Mouse (Mus musculus) liver, adult 2 months (tissue): Measurements from ENCODE around the gene Tenm3. TPM values are rescaled to one million over a fixed set of nuclear protein-coding genes. Genes with fewer than 3 reads are reported as not detected.
A peak's percentile ranks its signal among the peaks of the same experiment; 100 is the strongest.

Experiments used
- DNase-seq: peaks from one replicate; pipeline ENCODE4 v3.0.0-alpha.2; 2011; ENCODE audit warnings: low read depth, low spot score; ENCODE audit errors: extremely low read depth
- H3K27ac ChIP-seq: fragments of 200-500 bp; replicated peaks from 2 replicates; pipeline ENCODE4 v1.5.1; 2012; ENCODE audit warnings: low read depth, mild to moderate bottlenecking, control low read depth, inconsistent platforms, low read length; ENCODE audit not compliant: insufficient read depth
- H3K27me3 ChIP-seq: fragments of 200-500 bp; 2 replicates; pipeline ENCODE4 v1.6.1; 2012; ENCODE audit warnings: mild to moderate bottlenecking, moderate library complexity, low read length, inconsistent platforms; ENCODE audit not compliant: control insufficient read depth, insufficient read depth
- H3K36me3 ChIP-seq: fragments of 200-500 bp; 2 replicates; pipeline ENCODE4 v1.6.1; 2012; ENCODE audit warnings: low read length, inconsistent platforms; ENCODE audit not compliant: control insufficient read depth, insufficient read depth
- H3K4me1 ChIP-seq: fragments of 200-500 bp; 2 replicates; pipeline ENCODE4 v1.6.1; 2011; ENCODE audit warnings: low read length; ENCODE audit not compliant: control insufficient read depth, insufficient read depth
- H3K4me3 ChIP-seq: fragments of 200-500 bp; 2 replicates; pipeline ENCODE4 v1.5.1; 2011; ENCODE audit warnings: low read depth, mild to moderate bottlenecking, control low read depth, low read length, moderate library complexity; ENCODE audit not compliant: insufficient read depth
- H3K79me2 ChIP-seq: fragments of 200-500 bp; 2 replicates; pipeline ENCODE4 v1.6.1; 2012; ENCODE audit warnings: inconsistent platforms, mild to moderate bottlenecking, low read length, moderate library complexity; ENCODE audit not compliant: control insufficient read depth, insufficient read depth
- H3K9ac ChIP-seq: fragments of 200-500 bp; 2 replicates; pipeline ENCODE4 v1.6.1; 2012; ENCODE audit warnings: low read depth, mild to moderate bottlenecking, control low read depth, inconsistent platforms, low read length
- CTCF ChIP-seq: fragments of 200-500 bp; IDR thresholded peaks from 2 replicates; pipeline ENCODE4 v1.5.1; 2011; ENCODE audit warnings: low read depth, low read length, control low read depth
- POLR2A ChIP-seq: fragments of 200-500 bp; IDR thresholded peaks from 2 replicates; pipeline ENCODE4 v1.6.1; 2011; ENCODE audit warnings: low read length, control low read depth; ENCODE audit not compliant: insufficient read depth; ENCODE audit errors: extremely low read depth
- WGBS: fragments of 180-500 bp; shearing (Covaris S2); methylation state at CpG from one replicate; pipeline ENCODE4 v1.1.7; 2018; 5-methylcytosine and 5-hydroxymethylcytosine counted together
- polyA plus RNA-seq: library from polyadenylated mRNA; depleted of rRNA; stranded (reverse); fragments of >200 nt; gene quantifications from 2 replicates; pipeline ENCODE4 v1.2.3, GENCODE M21; 2012
- total RNA-seq: library from RNA; depleted of rRNA; stranded (reverse); fragments of >200 nt; gene quantifications from 2 replicates; pipeline ENCODE4 v1.2.3, GENCODE M21; 2014

Tenm3 gene
- total and polyA plus RNA-seq, 2 experiments, result 5.3 to 12.5 TPM

DNA sequence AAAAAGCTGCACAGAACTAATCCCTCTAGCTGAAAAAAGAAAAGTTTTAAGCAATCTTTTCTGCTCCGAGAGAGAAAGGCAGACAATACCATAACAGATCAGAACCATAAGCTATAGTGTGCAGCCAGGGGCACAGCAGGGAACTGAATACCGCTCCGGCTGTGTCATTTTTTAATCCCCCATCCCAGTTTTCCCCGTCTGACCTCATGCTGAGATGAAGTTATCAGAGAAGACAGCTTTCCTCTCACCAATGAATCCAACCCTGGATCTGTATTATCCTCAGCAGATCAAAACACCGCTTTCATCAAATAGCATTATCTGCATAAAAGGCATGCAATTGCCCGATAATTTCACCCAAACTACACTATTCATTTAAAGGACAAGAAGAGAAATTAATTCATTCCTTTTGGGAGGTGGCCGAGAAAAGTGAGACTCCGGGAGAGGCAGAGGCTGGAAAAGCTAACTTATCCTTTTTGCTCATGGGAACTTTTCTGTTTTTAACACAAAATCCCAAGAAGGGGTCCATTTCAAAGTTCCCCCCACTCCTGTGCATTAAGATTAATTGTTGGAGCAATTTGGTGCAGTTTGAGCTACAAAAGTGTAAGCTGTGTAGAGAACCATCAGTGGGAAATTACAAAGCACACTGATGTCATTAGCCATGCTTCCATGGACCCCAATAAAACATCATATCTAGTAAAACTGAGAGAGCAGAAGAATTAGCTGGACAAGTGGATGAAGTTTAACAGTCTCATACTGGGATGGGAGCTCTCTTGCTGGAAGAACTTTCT, 6.7 kb upstream of the Tenm3 start:
- WGBS, result 82% methylated on average over 8 of the region's 8 CpGs
- H3K4me3 ChIP-seq, result no peak overlapping the region
- no peak overlapping the region for H3K27ac ChIP-seq
- TF ChIP-seq POLR2A (no peak), CTCF (no peak)
- no peaks in the 10 kb centered on the region for H3K79me2 ChIP-seq
- no peaks in the 10 kb centered on the region for H3K36me3 ChIP-seq
- H3K4me1 ChIP-seq, result no peaks in the 10 kb centered on the region
- DNase-seq, result no peak
- H3K9ac ChIP-seq, result no peak overlapping the region
- H3K27me3 ChIP-seq, result no peaks in the 10 kb centered on the region

DNA sequence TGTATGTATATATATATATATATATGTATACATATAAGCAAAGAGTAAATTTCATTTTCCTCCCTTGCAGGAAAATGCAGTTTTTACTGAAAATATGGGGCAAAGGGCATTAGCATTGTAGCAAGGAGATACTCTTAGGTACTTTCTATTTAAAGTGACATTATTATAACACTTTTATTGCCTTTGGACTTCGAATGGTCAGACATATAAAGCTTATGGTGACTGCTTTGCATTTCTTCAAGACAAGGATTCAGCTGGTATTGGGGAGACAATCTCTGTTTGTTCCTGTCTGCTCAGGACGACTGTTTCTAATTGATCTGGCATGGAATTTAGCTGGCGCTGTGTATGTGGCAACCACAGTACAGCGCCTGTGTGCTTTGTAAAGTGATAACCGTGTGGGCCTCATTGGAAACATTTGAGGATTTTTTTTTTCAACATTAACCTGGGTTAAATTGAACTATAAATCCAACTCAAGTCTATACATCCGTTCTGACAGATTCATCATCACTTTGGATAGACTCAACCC, 5.4 kb upstream of the Tenm3 start:
- no peak for TF ChIP-seq CTCF
- TF ChIP-seq POLR2A, result no peak
- Histone ChIP-seq H3K36me3 (no peaks in the 10 kb centered on the region), H3K27me3 (no peaks in the 10 kb centered on the region), H3K27ac (no peak overlapping the region), H3K9ac (no peak overlapping the region), H3K79me2 (no peaks in the 10 kb centered on the region), H3K4me3 (no peak overlapping the region), H3K4me1 (no peaks in the 10 kb centered on the region)
- peak; percentile 15 for DNase-seq
- WGBS, result 27% methylated on average over 6 of the region's 6 CpGs

DNA sequence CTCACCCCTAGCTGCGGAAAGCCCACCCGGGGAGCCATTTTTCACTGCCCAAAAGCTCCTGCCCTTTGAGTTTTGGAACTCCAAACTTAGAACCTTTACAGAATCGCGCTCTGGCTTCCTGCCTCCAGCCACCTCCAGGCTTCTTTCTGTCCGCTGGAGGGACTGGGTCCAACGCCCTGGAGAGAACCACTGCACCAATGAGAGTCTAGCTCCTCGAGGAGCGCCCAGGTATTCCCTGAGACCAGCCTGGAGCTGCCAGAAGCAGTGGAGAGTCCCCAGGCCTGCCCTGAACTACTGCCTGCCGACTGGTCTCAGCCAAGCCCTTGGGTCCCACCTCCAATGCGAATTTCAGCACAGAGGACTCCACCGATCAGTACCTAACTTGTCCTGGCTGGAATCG, 1.2 kb upstream of the Tenm3 start:
- H3K27me3 ChIP-seq, result peaks cover 4% of the 10 kb centered on the region; the same call in 1 of the 2 replicates
- no peak overlapping the region for H3K9ac ChIP-seq
- no peak overlapping the region for H3K27ac ChIP-seq
- no peak for TF ChIP-seq CTCF
- no peak for TF ChIP-seq POLR2A
- no peaks in the 10 kb centered on the region for H3K79me2 ChIP-seq
- no peak for DNase-seq
- no peak overlapping the region for H3K4me3 ChIP-seq
- WGBS, result 31% methylated on average over 12 of the region's 12 CpGs
- no peaks in the 10 kb centered on the region for H3K36me3 ChIP-seq
- peaks cover 3% of the 10 kb centered on the region; the same call in 1 of the 2 replicates for H3K4me1 ChIP-seq

DNA sequence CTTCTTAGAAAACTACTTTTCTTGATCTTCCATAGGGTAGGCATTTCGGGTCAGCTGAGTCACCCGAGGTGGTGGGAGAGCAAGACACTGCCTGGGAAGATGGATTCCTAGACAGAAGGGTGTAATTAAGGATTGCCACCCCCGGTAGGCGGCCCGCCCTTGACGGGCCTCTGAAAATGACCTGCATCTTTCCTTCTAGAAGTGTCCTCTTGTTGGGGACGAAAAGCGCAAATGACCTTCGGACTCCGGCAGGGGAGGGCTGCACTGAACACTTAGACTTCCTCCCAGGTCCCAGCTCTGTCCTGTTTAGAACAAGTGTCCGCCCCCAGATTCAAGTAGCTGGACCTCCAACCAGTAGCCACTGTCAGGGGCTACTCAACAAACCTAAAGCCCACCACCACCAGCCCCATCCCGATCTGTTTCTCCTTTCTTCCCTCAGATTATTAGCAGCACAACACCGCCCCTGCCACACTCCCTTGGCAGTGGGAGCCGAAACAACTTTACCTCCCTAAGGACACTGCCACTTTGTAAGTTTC, 687 bp upstream of the Tenm3 start:
- Histone ChIP-seq H3K27me3 (peaks cover 4% of the 10 kb centered on the region; the same call in 1 of the 2 replicates), H3K4me3 (no peak overlapping the region), H3K9ac (no peak overlapping the region), H3K79me2 (no peaks in the 10 kb centered on the region), H3K27ac (no peak overlapping the region), H3K36me3 (no peaks in the 10 kb centered on the region), H3K4me1 (peaks cover 3% of the 10 kb centered on the region; the same call in 1 of the 2 replicates)
- WGBS, result 8% methylated on average over 14 of the region's 14 CpGs
- TF ChIP-seq POLR2A (no peak), CTCF (no peak)
- DNase-seq, result no peak

DNA sequence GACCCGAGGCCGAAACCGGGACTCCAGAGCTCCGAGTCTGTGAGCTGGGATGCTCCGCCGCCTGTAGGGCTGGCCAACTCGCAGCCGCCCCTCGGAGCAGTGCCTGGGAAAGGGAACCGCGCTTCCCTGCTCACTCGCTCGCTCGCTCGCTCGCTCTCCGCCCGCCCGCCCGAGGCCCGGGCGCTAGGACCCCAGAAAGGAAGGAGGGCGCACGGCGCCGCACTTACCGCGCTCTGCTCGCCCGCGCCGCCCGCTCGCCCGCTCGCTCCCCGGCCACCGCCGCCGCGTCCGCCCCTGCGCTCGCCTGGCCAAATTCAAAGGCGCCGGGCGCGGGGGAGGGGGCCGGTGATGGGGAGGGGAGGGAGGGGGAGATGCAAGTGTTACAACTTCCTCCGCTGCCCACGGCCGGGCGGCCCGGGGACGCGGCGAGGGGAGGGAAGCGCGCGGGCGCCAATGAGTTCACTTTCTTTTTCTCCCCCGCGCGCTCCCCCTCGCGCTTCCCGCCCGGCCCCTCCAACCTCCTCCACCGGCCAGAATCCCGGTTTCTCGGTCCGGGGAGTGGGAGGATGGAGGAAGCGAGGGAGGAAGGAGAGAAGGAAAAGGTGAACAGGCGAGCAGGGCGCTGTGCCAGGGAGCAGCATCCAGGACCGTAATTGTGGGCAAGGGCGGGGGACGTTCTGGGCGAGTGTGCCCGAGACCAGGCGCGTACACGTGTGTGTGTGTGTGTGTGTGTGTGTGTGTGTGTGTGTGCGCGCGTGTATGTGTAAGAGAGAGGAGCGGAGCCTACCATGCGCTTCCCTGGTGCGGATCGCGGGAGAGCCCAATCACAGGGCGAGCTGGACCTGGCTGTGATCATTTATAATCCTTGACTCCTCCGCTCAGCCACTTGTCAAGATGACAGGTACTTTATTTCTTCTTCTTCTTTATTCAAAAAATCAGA, 490 bp downstream of the Tenm3 start:
- H3K79me2 ChIP-seq, result no peaks in the 10 kb centered on the region
- H3K27me3 ChIP-seq, result peaks cover 4% of the 10 kb centered on the region; the same call in 1 of the 2 replicates
- H3K9ac ChIP-seq, result peak overlapping the region; percentile 47
- no peak for TF ChIP-seq POLR2A
- TF ChIP-seq CTCF, result no peak
- H3K4me1 ChIP-seq, result peaks cover 3% of the 10 kb centered on the region; the same call in 1 of the 2 replicates
- H3K27ac ChIP-seq, result no peak overlapping the region
- H3K4me3 ChIP-seq, result peak overlapping the region; percentile 68
- under 1% methylated on average over 47 of the region's 93 CpGs for WGBS
- no peak for DNase-seq
- no peaks in the 10 kb centered on the region for H3K36me3 ChIP-seq
